Mouse (Mus musculus): ENCODE data around the gene Tmem158. TPM values are rescaled to one million over a fixed set of nuclear protein-coding genes. Genes with fewer than 3 reads are reported as not detected.

Tmem158 gene
- total and polyA plus RNA-seq, 3 experiments, result 2.1 to 5.5 (median 4.5) TPM

DNA sequence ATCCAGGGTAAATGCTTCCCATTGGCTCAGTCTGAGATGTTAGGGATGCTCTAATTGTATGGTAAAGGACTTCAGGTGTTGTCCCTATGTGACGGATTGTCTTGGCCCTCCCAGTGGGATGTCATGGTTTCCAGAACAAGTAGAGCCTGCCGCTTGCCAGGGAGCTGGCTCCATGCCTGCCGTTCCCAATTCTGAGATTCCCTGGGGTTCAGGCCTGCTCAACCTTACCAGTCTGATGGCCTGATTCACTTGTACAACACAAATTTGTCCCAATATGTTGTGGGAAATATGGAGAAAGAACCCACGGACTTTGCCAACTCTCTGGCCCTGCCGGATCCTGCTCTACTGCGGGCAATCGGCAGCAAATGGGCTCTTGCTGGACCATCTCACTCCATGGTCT is 37.3 kb upstream of the Tmem158 start:
- intact Hi-C loops (cut with DNase I), result no loop called here
- TF ChIP-seq CTCF (IDR thresholded peaks at IDR 0.05), result no peak
- no peak for TF ChIP-seq POLR2A (IDR thresholded peaks at IDR 0.05; ENCODE audit: insufficient read depth, low read depth, low read length)
- TF ChIP-seq EP300 (IDR thresholded peaks at IDR 0.05; ENCODE audit: insufficient read depth, low read depth, low read length), result no peak

DNA sequence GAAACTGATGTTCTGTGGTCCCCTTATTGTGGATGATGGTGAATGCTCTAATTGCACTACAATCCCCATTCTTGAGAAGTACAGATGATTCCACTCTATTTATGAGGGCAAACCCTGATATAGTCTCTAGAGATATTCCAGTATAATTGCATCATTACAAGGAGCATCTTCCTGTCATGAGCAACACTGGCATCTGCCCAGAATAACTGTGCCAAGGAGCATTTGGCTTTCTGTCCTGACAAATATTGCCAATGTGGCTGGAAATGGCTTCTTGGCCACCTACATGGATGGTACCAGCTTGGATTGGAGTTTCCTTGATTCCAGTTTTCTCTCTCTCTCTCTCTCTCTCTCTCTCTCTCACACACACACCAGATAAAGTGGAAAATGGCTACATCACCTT is 35.7 kb upstream of the Tmem158 start:
- no peak overlapping the region for H3K4me3 ChIP-seq
- intact Hi-C loops (cut with DNase I), result no loop called here
- no peaks in the 10 kb centered on the region for H3K27me3 ChIP-seq (ENCODE audit: control insufficient read depth, insufficient read depth, low read length)
- H3K36me3 ChIP-seq (ENCODE audit: control insufficient read depth, insufficient read depth, low read length), result no peaks in the 10 kb centered on the region
- no peak for DNase-seq
- no peaks in the 10 kb centered on the region for H3K4me1 ChIP-seq (ENCODE audit: control insufficient read depth, insufficient read depth, low read length)
- H3K27ac ChIP-seq, result no peak overlapping the region
- H3K79me2 ChIP-seq (replicated peaks; ENCODE audit: control insufficient read depth, insufficient read depth, low read length), result no peaks in the 10 kb centered on the region
- TF ChIP-seq POLR2A (IDR thresholded peaks at IDR 0.05; ENCODE audit: insufficient read depth, low read depth, low read length), result no peak
- TF ChIP-seq EP300 (IDR thresholded peaks at IDR 0.05; ENCODE audit: insufficient read depth, low read depth, low read length), result no peak
- TF ChIP-seq CTCF (IDR thresholded peaks at IDR 0.05), result no peak
- no peak overlapping the region for H3K9ac ChIP-seq (ENCODE audit: low read depth, low read length)

More for the DNA sequence above, 37.3 kb upstream of the Tmem158 start:
- Histone ChIP-seq H3K4me1 (ENCODE audit: control insufficient read depth, insufficient read depth, low read length) (no peaks in the 10 kb centered on the region), H3K79me2 (replicated peaks; ENCODE audit: control insufficient read depth, insufficient read depth, low read length) (no peaks in the 10 kb centered on the region), H3K27ac (no peak overlapping the region), H3K27me3 (ENCODE audit: control insufficient read depth, insufficient read depth, low read length) (no peaks in the 10 kb centered on the region), H3K36me3 (ENCODE audit: control insufficient read depth, insufficient read depth, low read length) (no peaks in the 10 kb centered on the region), H3K9ac (ENCODE audit: low read depth, low read length) (no peak overlapping the region), H3K4me3 (no peak overlapping the region)
- no peak for DNase-seq
- 91% methylated on average over 7 of the region's 7 CpGs for WGBS

DNA sequence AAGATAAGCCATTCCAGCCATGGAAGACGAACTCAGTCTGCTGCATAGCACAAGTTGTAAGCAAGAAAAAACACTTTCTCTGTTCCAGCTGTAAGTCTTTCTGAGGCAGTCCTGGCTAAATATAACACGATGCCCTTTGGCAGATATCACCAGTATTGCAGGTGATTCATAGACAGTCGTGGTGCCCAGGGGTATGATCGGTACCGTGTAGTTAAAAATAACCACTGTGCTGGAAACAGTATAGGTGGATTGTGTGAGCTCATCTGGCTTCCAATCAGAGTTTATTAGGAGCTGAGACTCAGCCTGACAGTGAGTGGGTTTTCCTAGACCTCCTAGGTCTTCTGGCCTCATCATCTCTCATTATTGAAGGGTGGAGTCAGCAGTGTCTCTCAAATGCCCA is 34.0 kb upstream of the Tmem158 start:
- intact Hi-C loops (cut with DNase I), result no loop called here
- WGBS, result 56% methylated on average over 5 of the region's 5 CpGs

DNA sequence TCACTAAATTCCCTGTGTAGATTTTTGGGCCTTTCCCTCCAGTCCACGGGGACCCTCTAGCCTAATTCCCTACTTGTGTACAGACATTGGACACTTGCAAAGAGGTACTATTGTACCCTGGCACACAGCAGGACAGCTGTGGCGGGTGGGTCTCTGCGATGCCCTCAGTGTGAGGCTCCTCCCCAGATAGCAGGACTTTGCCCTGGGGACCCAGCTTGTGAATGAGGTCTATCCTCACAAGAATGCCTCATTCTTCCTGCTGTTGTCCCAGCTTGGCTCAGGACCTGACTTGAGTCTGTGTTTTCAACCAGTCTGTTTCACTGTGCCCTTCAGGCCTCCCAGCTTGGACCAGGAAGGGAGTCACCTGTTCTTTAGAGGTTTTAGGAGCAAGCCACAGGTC is 27.8 kb upstream of the Tmem158 start:
- TF ChIP-seq POLR2A (IDR thresholded peaks at IDR 0.05; ENCODE audit: insufficient read depth, low read depth, low read length), result no peak
- no peak for TF ChIP-seq EP300 (IDR thresholded peaks at IDR 0.05; ENCODE audit: insufficient read depth, low read depth, low read length)
- no peak for TF ChIP-seq CTCF (IDR thresholded peaks at IDR 0.05)
- no peak for DNase-seq
- Histone ChIP-seq H3K9ac (ENCODE audit: low read depth, low read length) (no peak overlapping the region), H3K27me3 (ENCODE audit: control insufficient read depth, insufficient read depth, low read length) (no peaks in the 10 kb centered on the region), H3K4me1 (ENCODE audit: control insufficient read depth, insufficient read depth, low read length) (no peaks in the 10 kb centered on the region), H3K4me3 (no peak overlapping the region), H3K27ac (no peak overlapping the region), H3K36me3 (ENCODE audit: control insufficient read depth, insufficient read depth, low read length) (no peaks in the 10 kb centered on the region), H3K79me2 (replicated peaks; ENCODE audit: control insufficient read depth, insufficient read depth, low read length) (no peaks in the 10 kb centered on the region)
- intact Hi-C loops (cut with DNase I), result no loop called here
- 73% methylated on average over 3 of the region's 3 CpGs for WGBS

More for the DNA sequence above, 34.0 kb upstream of the Tmem158 start:
- Histone ChIP-seq H3K4me3 (no peak overlapping the region), H3K4me1 (ENCODE audit: control insufficient read depth, insufficient read depth, low read length) (no peaks in the 10 kb centered on the region), H3K9ac (ENCODE audit: low read depth, low read length) (no peak overlapping the region), H3K27ac (no peak overlapping the region), H3K79me2 (replicated peaks; ENCODE audit: control insufficient read depth, insufficient read depth, low read length) (no peaks in the 10 kb centered on the region), H3K27me3 (ENCODE audit: control insufficient read depth, insufficient read depth, low read length) (no peaks in the 10 kb centered on the region), H3K36me3 (ENCODE audit: control insufficient read depth, insufficient read depth, low read length) (no peaks in the 10 kb centered on the region)
- TF ChIP-seq POLR2A (IDR thresholded peaks at IDR 0.05; ENCODE audit: insufficient read depth, low read depth, low read length), result no peak
- no peak for TF ChIP-seq EP300 (IDR thresholded peaks at IDR 0.05; ENCODE audit: insufficient read depth, low read depth, low read length)
- TF ChIP-seq CTCF (IDR thresholded peaks at IDR 0.05), result no peak
- no peak for DNase-seq

DNA sequence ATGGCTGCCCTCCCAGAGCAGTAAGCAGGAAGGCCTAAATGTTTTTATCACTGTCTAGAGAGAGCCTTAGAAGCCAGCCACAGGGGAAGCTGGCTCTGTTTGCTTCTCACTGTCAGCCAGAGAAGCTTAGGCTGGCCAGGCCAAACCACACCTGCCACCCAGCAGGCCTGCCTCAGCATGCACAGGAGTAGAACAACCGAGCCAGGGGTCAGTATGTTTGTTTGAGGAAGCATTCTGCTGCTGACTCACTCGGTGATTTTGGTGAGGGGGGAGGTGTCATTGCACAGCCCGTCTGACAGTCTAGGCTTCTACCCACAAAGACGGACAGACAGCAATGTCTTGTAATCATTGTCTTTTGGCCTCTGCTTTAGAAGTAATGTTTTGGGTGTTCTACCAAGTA is 25.1 kb upstream of the Tmem158 start:
- no peak overlapping the region for H3K9ac ChIP-seq (ENCODE audit: low read depth, low read length)
- no peak for DNase-seq
- 44% methylated on average over 4 of the region's 4 CpGs for WGBS
- no peaks in the 10 kb centered on the region for H3K79me2 ChIP-seq (replicated peaks; ENCODE audit: control insufficient read depth, insufficient read depth, low read length)
- TF ChIP-seq POLR2A (IDR thresholded peaks at IDR 0.05; ENCODE audit: insufficient read depth, low read depth, low read length) (no peak), CTCF (IDR thresholded peaks at IDR 0.05) (no peak), EP300 (IDR thresholded peaks at IDR 0.05; ENCODE audit: insufficient read depth, low read depth, low read length) (no peak)
- H3K4me3 ChIP-seq, result no peak overlapping the region
- H3K27ac ChIP-seq, result no peak overlapping the region
- no peaks in the 10 kb centered on the region for H3K27me3 ChIP-seq (ENCODE audit: control insufficient read depth, insufficient read depth, low read length)
- H3K36me3 ChIP-seq (ENCODE audit: control insufficient read depth, insufficient read depth, low read length), result no peaks in the 10 kb centered on the region
- intact Hi-C loops (cut with DNase I), result no loop called here
- no peaks in the 10 kb centered on the region for H3K4me1 ChIP-seq (ENCODE audit: control insufficient read depth, insufficient read depth, low read length)

DNA sequence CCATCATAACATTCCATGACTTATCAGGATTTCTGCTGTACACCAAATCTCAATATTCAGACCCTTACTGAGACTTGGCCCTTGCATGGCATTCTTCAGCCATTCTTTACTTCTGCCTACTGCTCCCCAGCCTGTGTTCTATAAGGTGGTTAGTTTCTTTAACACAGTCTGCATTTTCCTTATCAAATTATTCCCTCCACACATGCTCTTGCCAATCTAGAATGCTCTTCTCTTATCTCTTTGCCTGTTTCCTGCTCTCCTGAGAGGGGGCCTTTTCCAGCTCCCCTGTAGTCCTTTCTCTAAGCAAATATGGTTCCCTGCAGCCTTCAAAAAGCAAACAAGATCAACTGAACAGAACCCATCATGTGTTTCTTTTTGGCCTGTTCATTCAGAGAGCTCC is 20.2 kb upstream of the Tmem158 start:
- no peak for TF ChIP-seq CTCF (IDR thresholded peaks at IDR 0.05)
- no peak for TF ChIP-seq EP300 (IDR thresholded peaks at IDR 0.05; ENCODE audit: insufficient read depth, low read depth, low read length)
- TF ChIP-seq POLR2A (IDR thresholded peaks at IDR 0.05; ENCODE audit: insufficient read depth, low read depth, low read length), result no peak
- H3K79me2 ChIP-seq (replicated peaks; ENCODE audit: control insufficient read depth, insufficient read depth, low read length), result no peaks in the 10 kb centered on the region
- H3K27ac ChIP-seq, result no peak overlapping the region
- no peak for DNase-seq
- intact Hi-C loops (cut with DNase I), result no loop called here
- H3K4me3 ChIP-seq, result no peak overlapping the region
- no peak overlapping the region for H3K9ac ChIP-seq (ENCODE audit: low read depth, low read length)
- no peaks in the 10 kb centered on the region for H3K4me1 ChIP-seq (ENCODE audit: control insufficient read depth, insufficient read depth, low read length)
- H3K36me3 ChIP-seq (ENCODE audit: control insufficient read depth, insufficient read depth, low read length), result no peaks in the 10 kb centered on the region
- H3K27me3 ChIP-seq (ENCODE audit: control insufficient read depth, insufficient read depth, low read length), result no peaks in the 10 kb centered on the region

Data from heart, adult 2 months (tissue).